Mouse (Mus musculus) CH12.LX (cell line): ENCODE results near the gene Tnp2.

Experiments used
- CTCF ChIP-seq, 2 experiments: IDR thresholded peaks in 1 of 2; conservative IDR thresholded peaks in 1 of 2; 2 replicates each; pipeline ENCODE4 v1.5.1; 2011 to 2012; ENCODE audit warnings: low read depth in 2 of 2, low read length in 2 of 2, improper control_type of control experiment in 1 of 2, inconsistent platforms in 1 of 2, mild to moderate bottlenecking in 1 of 2, moderate library complexity in 1 of 2
- MAFK ChIP-seq: IDR thresholded peaks from 2 replicates; pipeline ENCODE4 v1.6.1; 2011; ENCODE audit warnings: low read length, improper control_type of control experiment; ENCODE audit not compliant: insufficient replicate concordance
- MAX ChIP-seq: IDR thresholded peaks from 2 replicates; pipeline ENCODE4 v1.6.1; 2011; ENCODE audit warnings: low read length, improper control_type of control experiment
- MAZ ChIP-seq: IDR thresholded peaks from 2 replicates; pipeline ENCODE4 v1.6.1; 2012; ENCODE audit warnings: low read depth, mild to moderate bottlenecking, inconsistent platforms, low read length, improper control_type of control experiment, moderate library complexity
- MXI1 ChIP-seq: IDR thresholded peaks from 2 replicates; pipeline ENCODE4 v1.6.1; 2011; ENCODE audit warnings: mild to moderate bottlenecking, low read depth, low read length, improper control_type of control experiment
- POLR2A ChIP-seq: IDR thresholded peaks from 2 replicates; pipeline ENCODE4 v1.6.1; 2011; ENCODE audit warnings: low read depth, mild to moderate bottlenecking, improper control_type of control experiment, low read length
- RCOR1 ChIP-seq: conservative IDR thresholded peaks from 2 replicates; pipeline ENCODE4 v1.6.1; 2012; ENCODE audit warnings: low read depth, mild to moderate bottlenecking, inconsistent platforms, low read length, improper control_type of control experiment
- SIN3A ChIP-seq: IDR thresholded peaks from 2 replicates; pipeline ENCODE4 v1.6.1; 2012; ENCODE audit warnings: low read length, improper control_type of control experiment, inconsistent platforms
- USF2 ChIP-seq: conservative IDR thresholded peaks from 2 replicates; pipeline ENCODE4 v1.6.1; 2011; ENCODE audit warnings: low read depth, low read length, improper control_type of control experiment

- TF ChIP-seq POLR2A: no peak
- TF ChIP-seq MAFK: no peak
- no peak for TF ChIP-seq MAX
- TF ChIP-seq USF2: no peak
- no peak for TF ChIP-seq CTCF (conservative IDR thresholded peaks at IDR 0.05 in 1 of 2, IDR thresholded peaks at IDR 0.05 in 1 of 2; ENCODE audit: low read depth in 2 of 2, low read length in 2 of 2)
- no peak for TF ChIP-seq MXI1
- no peak for TF ChIP-seq RCOR1
- TF ChIP-seq SIN3A: no peak
- TF ChIP-seq MAZ: no peak
Measured at GRCm38 (mm10) chr16:10828461-10828805, 40.0 kb upstream of the Tnp2 start.
